Mouse (Mus musculus): Measurements from ENCODE around the gene Cercam.

DNA sequence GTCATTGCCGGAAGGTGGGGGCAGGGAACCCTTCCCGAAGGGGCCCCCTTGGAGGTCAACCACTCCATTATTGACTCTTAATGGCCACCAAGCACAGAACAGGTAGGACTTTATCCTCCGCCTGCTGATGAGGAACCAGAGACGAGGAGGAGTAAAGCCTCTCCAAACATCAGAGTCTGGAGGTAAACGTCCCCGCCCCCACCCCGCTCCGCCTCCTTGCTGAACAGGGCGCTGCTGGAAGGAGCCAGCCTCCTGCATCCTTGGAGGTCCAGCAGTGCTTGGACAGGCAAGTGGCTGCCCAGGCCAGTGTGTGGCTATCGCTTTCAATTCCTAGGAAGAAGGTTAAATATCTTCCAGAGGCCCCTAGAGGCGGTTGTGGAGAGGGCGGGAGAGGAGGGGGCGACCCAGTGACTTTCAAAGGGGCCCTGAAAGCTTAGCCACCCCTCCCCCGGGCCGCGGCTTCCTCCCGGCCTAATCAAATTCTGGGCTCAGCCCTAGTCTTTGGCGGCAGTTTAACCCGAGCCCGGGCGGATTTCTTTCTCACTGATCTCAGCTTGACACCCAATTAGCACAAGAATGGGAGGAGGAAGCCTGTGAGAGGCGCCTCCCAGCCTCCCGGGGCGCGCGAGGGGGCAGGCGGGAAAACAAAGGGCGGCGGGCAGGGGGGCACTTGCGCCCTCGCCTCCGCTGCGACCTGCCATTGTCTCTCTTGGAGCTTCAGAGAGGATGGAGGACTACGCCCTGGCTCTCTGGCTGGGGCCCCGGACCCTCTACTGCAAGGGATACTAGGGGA is 48.7 kb upstream of the Cercam start, which contains the start of gene Urm1:
- TF ChIP-seq POLR2A (IDR thresholded peaks at IDR 0.05; ENCODE audit: borderline replicate concordance, insufficient read depth, low read length) = peak; percentile 44; the same call in 1 of the 2 replicates
- TF ChIP-seq CTCF (IDR thresholded peaks at IDR 0.05; ENCODE audit: borderline replicate concordance, insufficient read depth, low read depth, low read length) = no peak

Measured in cerebellum, adult 2 months (tissue).